Mouse (Mus musculus): ENCODE results near the gene Vipr1.

Vipr1 gene

GRCm38 (mm10) chr9:121677476-121677875, 35.0 kb downstream of the Vipr1 start:
- DNase-seq (ENCODE audit: low read depth, low spot score): no peak

- DNase-seq (ENCODE audit: low read depth, low spot score): peak; percentile 67
Observed at GRCm38 (mm10) chr9:121679549-121679948, 37.0 kb downstream of the Vipr1 start.

GRCm38 (mm10) chr9:121681191-121681590, 38.7 kb downstream of the Vipr1 start:
- DNase-seq (ENCODE audit: low read depth, low spot score): no peak

GRCm38 (mm10) chr9:121682037-121682680, 39.6 kb downstream of the Vipr1 start:
- no peak for DNase-seq (ENCODE audit: low read depth, low spot score)

- no peak for DNase-seq (ENCODE audit: low read depth, low spot score)
Observed at GRCm38 (mm10) chr9:121684702-121685101, 42.2 kb downstream of the Vipr1 start.

GRCm38 (mm10) chr9:121690200-121690651, 47.7 kb downstream of the Vipr1 start:
- no peak for DNase-seq (ENCODE audit: low read depth, low spot score)

- DNase-seq (ENCODE audit: low read depth, low spot score): no peak
Observed at GRCm38 (mm10) chr9:121690734-121691133, 48.2 kb downstream of the Vipr1 start.

- DNase-seq (ENCODE audit: low read depth, low spot score): no peak
Observed at GRCm38 (mm10) chr9:121694736-121695135, 52.2 kb downstream of the Vipr1 start.

- no peak for DNase-seq (ENCODE audit: low read depth, low spot score)
Observed at GRCm38 (mm10) chr9:121696626-121697025, 54.1 kb downstream of the Vipr1 start.

- no peak for DNase-seq (ENCODE audit: low read depth, low spot score)
Observed at GRCm38 (mm10) chr9:121697150-121698049, 54.9 kb downstream of the Vipr1 start.

- no peak for DNase-seq (ENCODE audit: low read depth, low spot score)
Observed at GRCm38 (mm10) chr9:121704261-121704645, 61.7 kb downstream of the Vipr1 start.

- DNase-seq (ENCODE audit: low read depth, low spot score): peak; percentile 93
Observed at GRCm38 (mm10) chr9:121704646-121705625, 62.4 kb downstream of the Vipr1 start, which contains the start of gene Sec22c. Gene Sec22c (minus strand): TSS chr9:121705490.

GRCm38 (mm10) chr9:121706029-121706675, 63.6 kb downstream of the Vipr1 start:
- DNase-seq (ENCODE audit: low read depth, low spot score): no peak

- DNase-seq (ENCODE audit: low read depth, low spot score): no peak
Observed at GRCm38 (mm10) chr9:121707801-121708200, 65.3 kb downstream of the Vipr1 start.

- DNase-seq (ENCODE audit: low read depth, low spot score): no peak
Observed at GRCm38 (mm10) chr9:121708506-121709486, 66.3 kb downstream of the Vipr1 start.

- peak; percentile 99 for DNase-seq (ENCODE audit: low read depth, low spot score)
Observed at GRCm38 (mm10) chr9:121709898-121710583, 67.5 kb downstream of the Vipr1 start, which contains the start of gene Ss18l2. Gene Ss18l2 (plus strand): TSS chr9:121710329.

GRCm38 (mm10) chr9:121710584-121710975, 68.1 kb downstream of the Vipr1 start:
- no peak for DNase-seq (ENCODE audit: low read depth, low spot score)

GRCm38 (mm10) chr9:121717048-121717447, 74.5 kb downstream of the Vipr1 start:
- no peak for DNase-seq (ENCODE audit: low read depth, low spot score)

GRCm38 (mm10) chr9:121718070-121718705, 75.7 kb downstream of the Vipr1 start:
- no peak for DNase-seq (ENCODE audit: low read depth, low spot score)

All from forelimb bud, embryonic 11.5 days (tissue).